Mouse (Mus musculus): ENCODE data around the gene Stx8.

The Stx8 gene

GRCm38 (mm10) chr11:68222209-68222608 lies 256.2 kb downstream of the Stx8 start:
- no peak for DNase-seq (ENCODE audit: low read depth in 1 of 2, low spot score in 2 of 2)

- no peak for DNase-seq (ENCODE audit: low read depth in 1 of 2, low spot score in 2 of 2)
These were observed 257.1 kb downstream of the Stx8 start for GRCm38 (mm10) chr11:68223143-68223542.

GRCm38 (mm10) chr11:68226654-68227057 lies 260.7 kb downstream of the Stx8 start:
- DNase-seq (ENCODE audit: low read depth in 1 of 2, low spot score in 2 of 2): no peak

- no peak for DNase-seq (ENCODE audit: low read depth in 1 of 2, low spot score in 2 of 2)
These were observed 261.8 kb downstream of the Stx8 start for GRCm38 (mm10) chr11:68227837-68228236.

GRCm38 (mm10) chr11:68228941-68229665 lies 263.1 kb downstream of the Stx8 start:
- DNase-seq (ENCODE audit: low read depth in 1 of 2, low spot score in 2 of 2): no peak

GRCm38 (mm10) chr11:68231558-68231957 lies 265.6 kb downstream of the Stx8 start:
- DNase-seq (ENCODE audit: low read depth in 1 of 2, low spot score in 2 of 2): no peak

- no peak for DNase-seq (ENCODE audit: low read depth in 1 of 2, low spot score in 2 of 2)
These were observed 267.5 kb downstream of the Stx8 start for GRCm38 (mm10) chr11:68233469-68233965.

GRCm38 (mm10) chr11:68239756-68240155 lies 273.8 kb downstream of the Stx8 start:
- DNase-seq (ENCODE audit: low read depth in 1 of 2, low spot score in 2 of 2): no peak

- no peak for DNase-seq (ENCODE audit: low read depth in 1 of 2, low spot score in 2 of 2)
These were observed 278.4 kb downstream of the Stx8 start for GRCm38 (mm10) chr11:68244254-68244991.

- no peak for DNase-seq (ENCODE audit: low read depth in 1 of 2, low spot score in 2 of 2)
These were observed 278.9 kb downstream of the Stx8 start for GRCm38 (mm10) chr11:68244992-68245261.

GRCm38 (mm10) chr11:68247897-68248296 lies 281.9 kb downstream of the Stx8 start:
- DNase-seq (ENCODE audit: low read depth in 1 of 2, low spot score in 2 of 2): no peak

- no peak for DNase-seq (ENCODE audit: low read depth in 1 of 2, low spot score in 2 of 2)
These were observed 284.1 kb downstream of the Stx8 start for GRCm38 (mm10) chr11:68250106-68250505.

GRCm38 (mm10) chr11:68253531-68253930 lies 287.5 kb downstream of the Stx8 start:
- no peak for DNase-seq (ENCODE audit: low read depth in 1 of 2, low spot score in 2 of 2)
